Mouse (Mus musculus) limb, embryonic 11.5 days (tissue): ENCODE measurements around the gene Syce3. TPM values are rescaled to one million over a fixed set of nuclear protein-coding genes. Genes with fewer than 3 reads are reported as not detected.

Experiments used
- polyA plus RNA-seq: library from polyadenylated mRNA; unstranded; fragments of >200 nt; fragmentation: Nextera tagmentation; extraction: Ambion mirVana; gene quantifications from 2 replicates; pipeline ENCODE4 v1.2.1, GENCODE M21; 2014

The Syce3 gene
- polyA plus RNA-seq, 1 experiment from 2014 or later = not detected

Other genes starting within 250 kb of the Syce3 start
- 122 and 125 TPM in 2 replicates for gene Plxnb2, start 229.7 kb downstream of the Syce3 start, polyA plus RNA-seq
- 19.4 and 19.8 TPM in 2 replicates for gene Dennd6b, start 214.0 kb downstream of the Syce3 start, polyA plus RNA-seq
- gene Ppp6r2, start 198.9 kb downstream of the Syce3 start, polyA plus RNA-seq = 22.7 and 23.4 TPM in 2 replicates
- 60.2 and 62.8 TPM in 2 replicates for gene Sbf1, start 95.2 kb downstream of the Syce3 start, polyA plus RNA-seq
- not detected in 2 replicates for gene Adm2, start 87.8 kb downstream of the Syce3 start, polyA plus RNA-seq
- not detected in 2 replicates for gene Miox, start 76.1 kb downstream of the Syce3 start, polyA plus RNA-seq
- gene Lmf2, start 54.8 kb downstream of the Syce3 start, polyA plus RNA-seq = 31.6 and 32.1 TPM in 2 replicates
- gene Ncaph2, start 54.8 kb downstream of the Syce3 start, polyA plus RNA-seq = 176 and 180 TPM in 2 replicates
- gene Sco2, start 36.7 kb downstream of the Syce3 start, polyA plus RNA-seq = 4.9 and 6.3 TPM in 2 replicates
- gene Tymp, start 33.5 kb downstream of the Syce3 start, polyA plus RNA-seq = 1.9 and 2.2 TPM in 2 replicates
- gene Odf3b, start 31.2 kb downstream of the Syce3 start, polyA plus RNA-seq = 0.34 TPM in 1 of 2 replicates, not detected in the other
- not detected in 2 replicates for gene Klhdc7b, start 25.6 kb downstream of the Syce3 start, polyA plus RNA-seq
- gene Cpt1b, start 15.4 kb upstream of the Syce3 start, polyA plus RNA-seq = 1.0 and 1.2 TPM in 2 replicates
- 1.7 and 2.0 TPM in 2 replicates for gene C730034F03Rik, start 19.1 kb upstream of the Syce3 start, polyA plus RNA-seq
- not detected in 2 replicates for gene Gm44502, start 19.2 kb upstream of the Syce3 start, polyA plus RNA-seq
- gene Chkb, start 19.4 kb upstream of the Syce3 start, polyA plus RNA-seq = 48.7 and 50.1 TPM in 2 replicates
- 1.3 and 1.5 TPM in 2 replicates for gene Mapk8ip2, start 43.4 kb upstream of the Syce3 start, polyA plus RNA-seq
- 7.6 and 8.4 TPM in 2 replicates for gene Arsa, start 66.9 kb upstream of the Syce3 start, polyA plus RNA-seq
- 1.9 and 2.5 TPM in 2 replicates for gene Shank3, start 89.1 kb upstream of the Syce3 start, polyA plus RNA-seq
- gene Acr, start 157.8 kb upstream of the Syce3 start, polyA plus RNA-seq = 0.17 TPM in 1 of 2 replicates, not detected in the other
- 66.9 and 70.3 TPM in 2 replicates for gene Rabl2, start 181.4 kb upstream of the Syce3 start, polyA plus RNA-seq